Mouse (Mus musculus): ENCODE results near the gene Tpk1. TPM values are rescaled to one million over a fixed set of nuclear protein-coding genes. Genes with fewer than 3 reads are reported as not detected.
"Not testable (repeated sequence)": the region's sequence is repeated elsewhere in the genome, so short reads cannot be mapped to it uniquely, and the experiment has no call there.

The Tpk1 gene
- total RNA-seq, 2 experiments from 2014 or later, result 3.5 to 5.3 TPM

DNA sequence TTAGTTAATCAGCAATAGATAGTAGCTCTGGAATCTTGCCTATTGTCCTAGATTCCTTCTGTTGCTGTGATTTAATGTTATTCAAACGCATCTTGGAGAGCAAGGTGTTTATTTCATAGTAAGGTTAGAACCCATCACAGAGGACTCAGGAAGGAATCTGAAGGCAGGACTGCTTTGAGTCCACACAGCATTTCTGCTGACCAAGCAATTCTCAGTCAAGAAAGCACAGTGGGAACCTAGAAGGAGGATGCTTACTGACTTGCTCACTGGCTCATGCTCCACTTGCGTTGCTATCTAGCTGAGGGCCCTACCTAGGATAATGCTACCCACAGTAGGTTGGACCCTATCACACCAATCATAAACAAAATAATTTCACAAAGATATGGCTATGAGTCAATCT is 130.6 kb downstream of the Tpk1 start:
- DNase-seq (ENCODE audit: low spot score in 2 of 2), result no peak
- intact Hi-C loops (cut with DNase I), result no loop called here

DNA sequence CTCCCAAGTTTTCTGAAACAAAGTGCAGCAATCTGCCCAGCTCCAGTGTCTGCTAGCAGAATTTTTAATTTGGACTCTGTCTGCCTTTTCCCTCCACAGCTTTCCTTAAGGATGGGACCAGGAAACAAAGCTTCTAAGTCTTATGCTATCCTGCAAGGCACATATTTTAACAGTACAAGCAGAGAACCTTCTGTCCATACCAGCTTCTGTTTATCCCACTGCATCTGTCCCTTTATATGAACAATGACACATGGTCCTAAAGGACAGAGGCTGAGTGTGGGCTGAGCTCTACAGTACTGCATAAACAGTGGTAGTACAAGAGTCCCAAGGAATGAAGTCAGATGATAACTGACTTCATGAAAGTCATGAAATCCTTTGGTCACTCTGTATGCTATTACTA is 132.8 kb downstream of the Tpk1 start:
- intact Hi-C loops (cut with DNase I), result no loop called here
- no peak for DNase-seq (ENCODE audit: low spot score in 2 of 2)

DNA sequence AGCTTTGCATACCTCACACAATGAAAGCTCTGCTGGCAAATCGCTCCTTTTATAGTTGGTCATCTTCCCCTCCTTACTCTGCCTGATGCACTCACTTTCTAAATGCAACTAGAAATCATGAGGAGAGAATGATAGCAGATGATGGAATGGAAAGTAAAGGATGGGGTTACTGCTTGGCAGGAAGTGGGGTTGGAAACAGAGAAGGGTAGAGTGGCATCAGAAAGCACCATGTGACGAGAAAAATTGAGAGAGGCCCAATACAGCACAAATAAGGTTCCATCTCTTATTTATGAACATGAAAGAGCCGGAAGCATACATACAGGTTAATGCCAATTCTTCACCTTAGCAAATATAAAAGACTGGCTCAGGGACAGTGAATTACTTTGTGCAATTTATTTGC is 133.3 kb downstream of the Tpk1 start:
- intact Hi-C loops (cut with DNase I), result no loop called here
- no peak for DNase-seq (ENCODE audit: low spot score in 2 of 2)

DNA sequence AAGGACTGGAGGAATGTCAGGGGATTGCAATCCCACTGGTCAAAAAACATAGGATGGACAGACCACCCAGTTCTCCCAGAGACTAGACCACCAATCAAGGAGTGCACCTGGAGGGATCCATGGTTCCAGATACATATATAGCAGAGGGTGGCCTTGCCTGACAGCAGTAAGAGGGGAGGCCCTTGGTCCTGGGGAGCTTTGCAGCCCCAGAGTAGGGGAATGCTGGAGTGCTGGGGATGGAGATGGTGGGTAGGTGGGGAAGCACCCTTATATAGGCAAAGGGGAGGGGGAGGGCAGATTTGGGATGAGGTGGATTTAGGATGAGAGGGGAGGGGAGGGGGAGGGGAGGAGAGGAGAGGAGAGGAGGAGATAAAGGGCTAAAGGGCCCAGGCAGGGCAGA is 134.1 kb downstream of the Tpk1 start:
- DNase-seq (ENCODE audit: low spot score in 2 of 2), result no peak
- intact Hi-C loops (cut with DNase I), result no loop called here

DNA sequence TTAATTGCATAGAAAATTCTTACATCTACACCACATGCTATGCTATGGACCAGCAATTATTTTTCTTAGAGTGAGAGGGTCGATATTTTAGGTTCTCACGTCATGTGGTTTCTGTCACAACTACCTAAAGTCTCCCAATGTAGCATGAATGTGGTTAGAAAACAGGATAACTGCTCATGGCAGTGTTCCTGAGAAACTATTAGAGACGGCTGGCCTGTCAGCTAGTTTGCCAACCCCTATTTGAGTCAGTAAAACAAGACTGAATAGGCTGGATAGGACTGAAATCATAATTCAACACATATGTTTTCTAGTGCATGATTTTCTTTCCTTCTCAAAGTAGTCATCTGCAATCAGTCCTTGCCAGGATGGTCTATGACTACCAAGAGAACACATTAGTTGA is 137.1 kb downstream of the Tpk1 start:
- no peak for DNase-seq (ENCODE audit: low spot score in 2 of 2)
- intact Hi-C loops (cut with DNase I), result no loop called here

DNA sequence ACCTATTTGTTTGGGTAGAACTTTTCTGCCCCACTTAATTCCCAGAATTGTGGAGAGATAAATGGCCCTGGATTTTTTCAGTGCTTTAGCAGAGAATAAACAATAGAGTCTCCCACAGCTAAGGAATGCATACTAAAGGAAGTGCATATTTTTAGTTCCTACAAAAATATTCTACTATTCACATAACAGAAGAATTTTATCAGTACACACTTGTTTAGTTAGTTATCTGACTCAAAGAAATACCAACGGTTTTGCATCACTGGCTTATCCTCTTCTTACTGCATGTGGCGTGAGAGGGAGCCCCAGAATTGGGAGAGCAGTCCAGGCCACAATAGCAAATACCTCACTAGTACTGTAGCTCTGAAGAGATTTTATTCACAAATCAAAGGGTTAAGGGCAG is 141.1 kb downstream of the Tpk1 start:
- intact Hi-C loops (cut with DNase I), result no loop called here
- DNase-seq (ENCODE audit: low spot score in 2 of 2), result no peak

DNA sequence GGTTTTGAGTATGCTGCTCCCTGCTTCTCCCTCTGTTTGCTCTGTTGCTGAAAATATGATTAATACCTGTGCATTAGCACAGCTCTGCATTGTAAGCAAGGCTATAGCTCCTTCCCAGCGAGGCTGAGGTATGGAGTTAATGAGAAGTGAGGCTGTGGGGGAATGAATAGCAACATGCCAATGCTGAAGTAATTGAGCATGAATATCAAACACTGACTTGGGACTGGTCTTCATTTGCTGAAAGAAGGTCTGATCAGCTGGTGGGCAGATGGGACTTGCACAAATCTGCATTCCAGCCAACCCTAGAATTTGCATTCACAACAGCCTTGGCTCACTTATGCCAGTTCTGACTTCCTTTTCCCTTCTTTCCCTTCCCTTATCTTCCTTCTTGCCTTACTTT is 144.0 kb downstream of the Tpk1 start:
- DNase-seq (ENCODE audit: low spot score in 2 of 2), result no peak
- intact Hi-C loops (cut with DNase I), result no loop called here

DNA sequence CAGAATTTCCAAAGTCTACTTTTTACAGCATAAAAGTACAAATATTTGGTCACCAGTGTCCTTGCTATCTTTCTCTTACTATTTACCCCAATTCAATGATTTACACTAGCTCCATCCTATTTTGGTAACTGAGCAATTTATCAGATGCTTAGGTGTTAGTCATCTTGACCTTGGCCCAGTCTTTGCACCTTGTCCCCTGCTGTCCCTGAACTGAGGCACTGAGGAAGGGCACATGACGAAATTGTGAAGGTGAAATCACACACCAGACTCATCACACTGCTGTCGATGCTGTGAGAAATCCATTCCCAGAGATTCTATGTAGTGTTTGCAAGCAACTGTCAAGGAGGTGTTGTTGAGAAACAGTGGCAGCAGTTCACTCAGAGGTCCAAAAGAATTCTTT is 145.9 kb downstream of the Tpk1 start:
- DNase-seq (ENCODE audit: low spot score in 2 of 2), result no peak
- intact Hi-C loops (cut with DNase I), result no loop called here

DNA sequence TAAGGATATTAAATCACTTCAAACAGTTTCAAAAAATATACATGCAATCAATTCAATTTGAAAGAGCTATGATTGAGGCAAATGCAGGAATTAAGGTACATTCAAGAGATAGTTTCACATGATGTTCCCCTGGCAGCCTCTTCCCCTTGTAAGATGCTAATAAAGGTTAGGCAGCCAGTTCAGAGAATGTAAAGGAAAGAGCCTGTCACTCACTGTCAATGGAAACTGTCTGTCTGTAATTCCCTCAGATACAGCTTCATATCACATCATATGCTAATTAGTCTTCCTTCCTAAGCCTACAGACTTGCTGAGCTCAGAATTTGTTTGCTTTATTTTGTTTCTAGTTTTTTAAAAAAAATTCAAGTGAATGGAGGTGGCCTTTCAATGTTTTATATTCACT is 147.7 kb downstream of the Tpk1 start:
- intact Hi-C loops (cut with DNase I), result no loop called here
- DNase-seq (ENCODE audit: low spot score in 2 of 2), result no peak

DNA sequence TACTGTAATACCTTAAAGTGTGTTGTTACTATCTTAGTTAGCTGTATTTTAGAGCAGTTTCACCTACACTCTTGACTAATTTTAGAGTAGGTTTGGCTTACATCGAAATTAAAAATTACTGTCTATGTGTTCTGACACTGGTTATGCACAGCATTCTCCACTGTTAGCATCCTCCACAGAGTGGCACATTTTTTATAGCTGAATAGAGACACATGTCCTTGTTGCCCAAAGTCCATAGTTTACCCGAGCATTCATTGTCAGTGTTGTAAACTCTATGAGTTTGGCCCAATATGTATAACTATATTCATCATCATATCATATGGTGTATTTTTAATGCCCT is 148.8 kb downstream of the Tpk1 start:
- no peak for DNase-seq (ENCODE audit: low spot score in 2 of 2)
- intact Hi-C loops (cut with DNase I), result no loop called here

DNA sequence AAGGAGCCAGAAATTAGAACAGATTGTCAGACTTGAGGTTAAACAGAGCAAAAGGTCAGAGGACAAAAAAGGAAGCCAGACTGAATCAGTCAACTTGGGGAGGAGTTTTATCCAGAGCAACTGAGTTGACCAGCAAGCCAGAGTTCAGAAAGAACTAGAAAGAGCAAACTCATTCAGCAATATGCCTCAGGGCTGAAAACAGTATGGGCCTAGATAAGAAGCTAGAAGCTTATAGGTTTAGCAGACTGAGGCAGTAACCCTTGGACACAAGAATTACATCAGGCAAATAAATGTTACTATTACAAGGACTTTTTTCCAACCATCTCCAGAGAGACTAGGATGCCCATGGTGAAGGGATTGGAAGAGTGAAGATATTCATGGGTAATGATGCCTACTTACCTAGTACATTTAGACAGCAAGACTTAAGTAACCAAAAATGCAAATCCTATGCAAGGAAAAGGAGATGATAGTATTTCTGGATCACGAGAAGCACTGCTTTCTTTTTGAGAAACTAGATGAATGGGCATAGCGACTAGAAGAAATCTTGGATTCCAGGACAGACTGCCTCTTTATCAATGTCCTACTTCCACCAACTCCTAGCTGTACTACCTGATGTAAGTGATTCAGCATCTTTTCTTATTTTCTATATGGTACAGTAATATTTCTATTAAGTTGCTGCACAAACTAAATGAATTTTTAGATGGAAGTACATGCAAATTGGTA is 149.3 kb downstream of the Tpk1 start:
- intact Hi-C loops (cut with DNase I), result no loop called here
- DNase-seq (ENCODE audit: low spot score in 2 of 2), result no peak

DNA sequence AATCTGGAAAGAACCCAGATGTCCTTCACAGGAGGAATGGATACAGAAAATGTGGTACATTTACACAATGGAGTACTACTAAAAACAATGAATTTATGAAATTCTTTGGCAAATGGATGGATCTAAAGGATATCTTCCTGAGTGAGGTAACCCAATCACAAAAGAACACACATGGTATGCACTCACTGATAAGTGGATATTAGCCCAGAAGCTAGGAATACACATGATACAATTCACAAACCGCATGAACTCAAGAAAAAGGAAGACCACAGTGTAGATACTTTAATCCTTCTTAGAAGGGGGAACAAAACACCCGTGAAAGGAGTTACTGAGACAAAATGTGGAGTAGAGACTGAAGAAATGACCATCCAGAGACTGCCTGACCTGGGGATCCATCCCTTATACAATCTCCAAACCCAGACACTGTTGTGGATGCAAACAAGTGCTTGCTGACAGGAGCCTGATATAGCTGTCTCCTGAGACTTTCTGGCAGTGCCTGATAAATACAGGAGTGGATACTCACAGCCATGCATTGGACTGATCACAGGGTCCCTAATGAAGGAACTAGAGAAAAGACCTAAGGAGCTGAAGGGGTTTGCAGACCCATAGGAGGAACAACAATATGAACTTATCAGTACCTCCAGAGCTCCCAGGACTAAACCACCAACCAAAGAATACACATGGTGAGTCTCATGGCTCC is 159.2 kb downstream of the Tpk1 start:
- DNase-seq (ENCODE audit: low spot score in 2 of 2); intact Hi-C loops (cut with DNase I): not testable (repeated sequence)

DNA sequence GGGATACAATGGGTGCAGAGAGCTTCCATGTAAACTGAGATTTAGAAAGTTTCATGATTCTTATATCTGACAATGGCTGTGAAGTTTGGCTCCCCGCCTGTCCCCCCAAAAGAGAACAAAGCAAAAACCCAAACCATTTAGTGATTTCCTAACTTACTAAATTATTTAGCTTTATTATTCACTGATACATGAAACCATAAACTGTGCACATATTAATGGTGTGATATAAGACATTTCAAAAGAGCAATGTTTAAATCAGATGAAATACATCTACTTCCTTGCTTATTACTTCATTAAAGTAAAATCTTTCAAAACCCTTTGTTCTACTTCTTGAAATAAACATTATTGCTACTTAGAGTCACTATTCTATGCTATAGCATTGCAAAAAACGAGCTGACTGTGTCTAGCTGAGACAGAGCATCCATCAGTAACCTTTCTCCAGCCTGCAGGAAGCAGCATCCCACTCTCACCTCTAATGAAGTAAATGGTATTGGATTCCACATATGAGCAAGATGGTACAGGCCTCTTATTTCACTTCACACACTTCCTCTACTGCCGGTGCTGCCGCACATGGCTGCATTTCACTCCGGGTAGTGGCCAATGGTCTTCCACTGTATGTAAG is 161.4 kb downstream of the Tpk1 start:
- DNase-seq (ENCODE audit: low spot score in 2 of 2), result no peak
- intact Hi-C loops (cut with DNase I), result no loop called here

DNA sequence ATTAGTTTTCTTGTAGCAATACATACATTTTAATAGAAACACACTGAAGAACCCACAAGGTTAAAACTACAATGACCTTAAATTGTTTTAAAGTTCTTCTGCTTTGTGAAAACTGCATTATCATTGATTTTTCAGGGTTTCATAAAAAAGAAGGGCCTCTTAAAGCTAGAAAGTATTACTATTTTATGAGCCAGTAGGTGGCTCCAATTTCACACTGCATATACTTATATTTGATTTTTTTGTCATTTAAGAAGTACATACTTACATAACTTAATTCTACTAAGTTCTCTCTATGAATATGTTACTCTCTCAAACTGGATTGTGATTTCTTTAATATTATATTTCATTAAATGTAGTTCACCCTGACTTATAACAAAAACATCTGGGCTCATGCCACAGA is 173.7 kb downstream of the Tpk1 start:
- no peak for DNase-seq (ENCODE audit: low spot score in 2 of 2)
- intact Hi-C loops (cut with DNase I), result no loop called here

DNA sequence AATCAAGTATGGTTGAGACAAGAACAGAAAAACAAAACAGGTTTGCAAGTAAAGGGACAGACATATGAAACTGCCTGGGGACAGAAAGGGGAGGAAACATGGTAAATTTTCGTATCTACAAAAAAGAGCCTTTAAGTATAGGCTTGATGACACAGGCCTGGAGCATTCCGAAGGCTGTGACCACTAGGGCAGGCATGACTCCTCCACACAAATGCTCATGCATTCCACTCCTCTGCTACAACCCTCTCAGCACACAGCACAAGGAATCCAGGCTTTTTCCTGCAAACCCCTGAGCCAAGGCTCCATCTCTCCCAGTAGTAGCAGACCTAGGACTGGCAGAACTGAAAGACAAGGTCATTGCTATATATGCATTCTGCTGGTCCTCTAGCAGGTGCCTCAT is 179.4 kb downstream of the Tpk1 start:
- no peak for DNase-seq (ENCODE audit: low spot score in 2 of 2)

DNA sequence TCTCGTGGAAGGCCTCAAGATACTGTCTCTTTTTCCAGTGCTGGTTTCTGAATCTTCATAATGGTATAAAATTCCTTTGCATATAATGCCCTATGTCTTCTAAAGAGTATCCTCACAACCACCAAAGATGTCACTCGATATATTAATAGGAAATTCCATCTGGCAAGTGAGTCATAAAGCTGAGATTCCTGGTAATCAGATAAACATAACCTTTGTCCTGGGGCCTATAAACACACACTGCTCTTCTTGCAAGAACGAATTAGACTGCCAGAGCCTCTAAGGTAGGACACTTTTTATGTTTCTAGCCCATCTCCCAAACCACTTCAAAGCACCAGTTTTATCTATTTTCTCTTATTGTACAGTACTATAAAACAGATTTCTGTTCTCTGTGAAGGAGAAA is 185.4 kb downstream of the Tpk1 start:
- intact Hi-C loops (cut with DNase I), result no loop called here
- DNase-seq (ENCODE audit: low spot score in 2 of 2), result no peak

More for the DNA sequence above, 179.4 kb downstream of the Tpk1 start:
- intact Hi-C loops (cut with DNase I), result no loop called here

DNA sequence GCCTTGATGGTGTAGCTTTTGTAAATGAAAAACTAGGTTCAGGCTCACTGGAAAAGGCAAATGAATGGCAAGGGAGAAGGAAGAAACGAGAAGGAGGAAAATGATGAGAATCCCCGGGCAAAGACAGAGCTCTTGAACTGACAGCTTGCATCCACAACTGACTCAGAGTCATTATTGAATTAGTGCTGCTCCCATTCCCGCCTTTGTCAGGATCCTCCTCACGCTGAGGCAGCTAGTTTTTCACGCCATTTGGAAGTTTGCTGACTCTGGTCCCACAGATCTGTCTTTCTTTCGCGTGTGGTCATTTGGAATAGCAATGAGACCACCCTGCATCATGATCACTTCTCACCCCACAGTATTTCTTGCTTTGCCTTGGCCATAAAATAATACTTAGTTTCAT is 187.3 kb downstream of the Tpk1 start:
- DNase-seq (ENCODE audit: low spot score in 2 of 2), result no peak
- intact Hi-C loops (cut with DNase I), result no loop called here

DNA sequence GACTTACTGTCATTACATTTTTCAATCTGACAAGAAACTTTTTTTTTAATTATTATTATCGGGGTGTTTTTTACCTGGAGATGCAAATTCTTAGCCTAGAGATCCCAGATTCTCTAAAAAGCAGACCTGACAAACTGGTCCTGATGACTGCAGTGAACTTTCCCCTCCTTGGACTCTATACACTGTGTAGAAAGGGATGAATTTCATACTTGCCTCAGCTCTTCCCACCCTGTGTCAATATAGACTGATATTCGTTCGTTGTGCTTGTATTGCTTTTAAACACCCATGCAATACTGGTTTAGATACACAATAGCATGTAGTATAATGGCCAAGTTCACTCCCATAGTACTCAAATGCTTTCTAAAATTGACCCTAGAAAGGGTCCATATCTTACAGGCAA is 189.7 kb downstream of the Tpk1 start:
- intact Hi-C loops (cut with DNase I), result no loop called here
- no peak for DNase-seq (ENCODE audit: low spot score in 2 of 2)

DNA sequence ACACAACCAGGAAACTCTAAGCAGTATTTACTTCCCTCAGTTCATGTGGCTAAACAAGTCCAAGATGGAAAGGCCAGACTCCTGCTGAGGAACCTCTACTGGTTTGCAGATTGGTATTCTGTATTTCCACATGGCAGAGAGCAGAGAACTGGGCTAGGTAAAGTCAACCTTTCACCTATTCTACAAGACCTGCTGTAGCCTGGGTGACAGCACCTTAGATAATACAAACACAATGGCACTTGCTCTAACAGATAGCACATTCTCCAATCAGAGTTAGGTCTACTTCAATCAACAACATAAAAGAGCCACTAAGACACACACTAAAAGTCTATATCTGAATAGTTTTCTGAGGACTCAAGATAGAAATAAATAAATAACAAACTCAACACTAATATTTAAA is 190.2 kb downstream of the Tpk1 start:
- intact Hi-C loops (cut with DNase I), result no loop called here
- DNase-seq (ENCODE audit: low spot score in 2 of 2), result no peak

DNA sequence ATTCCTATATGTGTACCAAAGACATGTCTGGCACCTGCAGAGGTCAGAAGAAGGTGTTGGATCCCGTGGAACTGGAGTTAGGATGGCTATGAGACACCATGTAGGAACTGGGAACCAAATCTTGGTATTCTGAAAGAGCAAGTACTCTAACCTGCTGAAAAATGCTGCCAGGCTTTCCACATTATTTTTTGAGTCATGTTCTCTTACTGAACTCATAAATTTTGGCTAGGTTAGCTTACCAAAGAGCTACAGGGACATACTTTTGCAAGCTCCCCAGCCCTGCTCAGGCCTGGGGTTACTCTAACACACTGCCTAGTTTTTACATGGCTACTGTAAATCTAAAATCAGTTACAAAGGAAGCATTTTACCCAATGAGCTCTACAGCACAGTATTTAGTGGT is 194.5 kb downstream of the Tpk1 start:
- DNase-seq (ENCODE audit: low spot score in 2 of 2), result no peak
- intact Hi-C loops (cut with DNase I), result no loop called here
